Comparison of ENCODE assay signal across 12 mouse cellular contexts in the genomic region with DNA sequence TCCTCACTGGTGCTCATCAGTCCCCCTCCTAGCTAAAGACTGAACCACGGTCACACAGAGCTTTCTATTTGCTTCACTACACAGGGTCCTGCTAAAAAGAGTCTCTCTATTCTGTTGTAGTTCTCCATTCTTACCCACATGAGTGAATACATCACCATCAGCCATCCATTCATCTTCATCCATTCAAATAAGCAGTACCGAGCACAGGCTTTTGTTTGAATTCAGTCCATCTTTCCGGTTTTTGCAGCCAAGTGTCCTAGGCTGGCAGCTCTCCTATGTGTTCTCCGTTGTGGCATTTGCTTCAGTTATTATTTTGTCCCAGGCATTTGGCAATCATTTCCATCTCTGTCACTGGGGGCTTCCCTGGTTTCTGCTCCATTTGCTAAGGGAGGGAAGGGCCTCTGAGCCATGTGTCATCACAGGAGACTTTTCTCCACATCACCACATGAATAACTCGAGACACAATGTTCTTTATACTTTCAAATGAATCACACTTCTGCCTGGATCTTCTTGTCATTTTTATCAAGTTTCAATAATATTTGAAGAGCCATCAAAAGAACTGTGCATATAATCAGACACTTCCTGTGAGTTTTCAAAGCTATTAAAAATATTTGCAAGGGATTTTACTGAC.
DNase-seq lines count a peak whose midpoint lies in the region; ATAC-seq lines count a peak whose summit lies in the region.
"Had no signal": no experiment of that assay in that cellular context is flagged by ENCODE, and none has a peak within 500 bp of the region (broad histone marks: within the 10 kb centered on the region; RNA-seq: fewer than 3 reads in every experiment).

No protein-coding gene starts in this region.

- no peaks in the 10 kb centered on the region for H3K4me1 ChIP-seq in hindbrain, embryonic 11.5 days (replicated peaks; ENCODE audit: control insufficient read depth, insufficient read depth, low read length)
- no peaks in the 10 kb centered on the region for H3K4me1 ChIP-seq in midbrain, embryonic 15.5 days
- H3K4me1 ChIP-seq in liver, embryonic 11.5 days (replicated peaks; ENCODE audit: control insufficient read depth, insufficient read depth, low read length) = no peaks in the 10 kb centered on the region

- no peaks in the 10 kb centered on the region for H3K9me3 ChIP-seq in hindbrain, embryonic 11.5 days (ENCODE audit: control insufficient read depth, low read length)
- no peaks in the 10 kb centered on the region for H3K9me3 ChIP-seq in midbrain, embryonic 15.5 days
- H3K9me3 ChIP-seq in liver, embryonic 11.5 days (ENCODE audit: control insufficient read depth, low read length) = no peaks in the 10 kb centered on the region

- no peak overlapping the region for H3K9ac ChIP-seq in hindbrain, embryonic 11.5 days (ENCODE audit: low read depth, low read length)
- H3K9ac ChIP-seq in midbrain, embryonic 15.5 days = no peak overlapping the region
- no peak overlapping the region for H3K9ac ChIP-seq in liver, embryonic 11.5 days (ENCODE audit: low read depth, low read length)

- no peak overlapping the region for H3K27ac ChIP-seq in hindbrain, embryonic 11.5 days (ENCODE audit: low read depth, low read length)
- no peak overlapping the region for H3K27ac ChIP-seq in midbrain, embryonic 15.5 days
- H3K27ac ChIP-seq in liver, embryonic 11.5 days (ENCODE audit: low read depth, low read length) = no peak overlapping the region

- H3K4me3 ChIP-seq in hindbrain, embryonic 11.5 days (ENCODE audit: low read depth, low read length) = no peak overlapping the region
- H3K4me3 ChIP-seq in midbrain, embryonic 15.5 days = no peak overlapping the region
- no peak overlapping the region for H3K4me3 ChIP-seq in liver, embryonic 11.5 days (ENCODE audit: low read depth, low read length)

- DNase-seq in cerebellum, postnatal 10 days = peak; percentile 42 to 59
- DNase-seq in cerebellum, postnatal 36 days = no peak
- peak; percentile 14 for DNase-seq in embryo, embryonic 11 days
- peak; percentile 10 for DNase-seq in hindbrain, embryonic 11.5 days (ENCODE audit: low spot score)
- no peak for DNase-seq in liver, embryonic 11.5 days (ENCODE audit: low spot score)
- no peak for DNase-seq in layer of hippocampus, adult 9-11 months
- DNase-seq: adrenal gland, postnatal 14 days; kidney, postnatal 14 days had no signal

- H3K27me3 ChIP-seq in hindbrain, embryonic 11.5 days (ENCODE audit: control insufficient read depth, insufficient read depth, low read length) = no peaks in the 10 kb centered on the region
- no peaks in the 10 kb centered on the region for H3K27me3 ChIP-seq in midbrain, embryonic 15.5 days (replicated peaks)
- H3K27me3 ChIP-seq in liver, embryonic 11.5 days (replicated peaks; ENCODE audit: control insufficient read depth, insufficient read depth, low read length) = no peaks in the 10 kb centered on the region

- 36% methylated on average over 5 of the region's 5 CpGs for WGBS in hindbrain, embryonic 11.5 days
- 16% methylated on average over 5 of the region's 5 CpGs for WGBS in midbrain, embryonic 15.5 days
- WGBS in liver, embryonic 11.5 days = 62% methylated on average over 5 of the region's 5 CpGs

- no peak overlapping the region for H3K4me2 ChIP-seq in hindbrain, embryonic 11.5 days (replicated peaks; ENCODE audit: low read depth, low read length)
- no peak overlapping the region for H3K4me2 ChIP-seq in midbrain, embryonic 15.5 days
- no peak overlapping the region for H3K4me2 ChIP-seq in liver, embryonic 11.5 days

- H3K36me3 ChIP-seq in hindbrain, embryonic 11.5 days (ENCODE audit: control insufficient read depth, insufficient read depth, low read length) = no peaks in the 10 kb centered on the region
- no peaks in the 10 kb centered on the region for H3K36me3 ChIP-seq in midbrain, embryonic 15.5 days (replicated peaks)
- no peaks in the 10 kb centered on the region for H3K36me3 ChIP-seq in liver, embryonic 11.5 days (ENCODE audit: control insufficient read depth, insufficient read depth, low read length)

- peak; percentile 79 for ATAC-seq in hindbrain, embryonic 11.5 days (ENCODE audit: low FRiP score)
- ATAC-seq in midbrain, embryonic 15.5 days (replicated peaks) = peak; percentile 27; the same call in 1 of the 2 replicates
- no peak for ATAC-seq in liver, embryonic 11.5 days (replicated peaks; ENCODE audit: low FRiP score)
- no peak for ATAC-seq in megakaryocyte progenitor cell, adult 5-6 weeks (replicated peaks; ENCODE audit: poor library complexity)
- ATAC-seq: inflammation-experienced regulatory T-cells, adult 6 months; lung, postnatal 0 days had no signal

Comparison
In these comparisons a context has a peak if more than half of its experiments do, and no peak if none do; other contexts are left out.
1. DNase-seq: peak in cerebellum, postnatal 10 days (2 of 2), embryo, embryonic 11 days (single experiment) and hindbrain, embryonic 11.5 days (single experiment); none in cerebellum, postnatal 36 days (0 of 2), liver, embryonic 11.5 days (single experiment) and layer of hippocampus, adult 9-11 months (single experiment).
2. ATAC-seq: peak in hindbrain, embryonic 11.5 days (single experiment) and midbrain, embryonic 15.5 days (single experiment); none in liver, embryonic 11.5 days (single experiment) and megakaryocyte progenitor cell, adult 5-6 weeks (single experiment).